Mouse (Mus musculus) c-Kit-positive CD71-negative TER-119-negative erythroid progenitor cells, embryonic 14.5 days (primary cell): ENCODE measurements around the gene Slc1a5.

Experiments
- DNase-seq: peaks from one replicate; pipeline ENCODE4 v3.0.0-alpha.2; 2013; ENCODE audit warnings: low read depth

Slc1a5 gene

DNA sequence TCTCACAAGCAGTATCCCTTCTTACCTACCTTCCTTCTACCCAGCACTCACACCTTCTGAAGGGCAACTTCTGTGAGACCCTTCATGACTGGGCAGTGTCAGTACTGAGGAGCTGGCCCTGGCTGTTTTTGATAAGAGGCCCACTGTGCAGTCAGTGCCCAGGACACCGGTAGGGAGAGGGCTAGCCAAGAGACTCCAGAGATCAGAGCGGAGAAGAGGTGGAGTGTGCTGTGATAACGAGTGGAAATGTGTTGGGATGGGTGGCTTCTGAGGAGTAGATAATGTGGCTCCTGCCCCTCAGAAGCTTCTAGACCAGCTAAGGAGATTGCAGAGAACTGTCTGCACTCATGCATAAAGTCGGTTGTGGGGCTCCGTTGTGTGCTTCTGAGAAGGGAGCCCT is 38.7 kb downstream of the Slc1a5 start:
- DNase-seq = no peak

- DNase-seq = no peak
Observed at GRCm38 (mm10) chr7:16820271-16820763, 39.2 kb downstream of the Slc1a5 start.

- DNase-seq = no peak
Observed at GRCm38 (mm10) chr7:16821091-16821490, 40.0 kb downstream of the Slc1a5 start.

DNA sequence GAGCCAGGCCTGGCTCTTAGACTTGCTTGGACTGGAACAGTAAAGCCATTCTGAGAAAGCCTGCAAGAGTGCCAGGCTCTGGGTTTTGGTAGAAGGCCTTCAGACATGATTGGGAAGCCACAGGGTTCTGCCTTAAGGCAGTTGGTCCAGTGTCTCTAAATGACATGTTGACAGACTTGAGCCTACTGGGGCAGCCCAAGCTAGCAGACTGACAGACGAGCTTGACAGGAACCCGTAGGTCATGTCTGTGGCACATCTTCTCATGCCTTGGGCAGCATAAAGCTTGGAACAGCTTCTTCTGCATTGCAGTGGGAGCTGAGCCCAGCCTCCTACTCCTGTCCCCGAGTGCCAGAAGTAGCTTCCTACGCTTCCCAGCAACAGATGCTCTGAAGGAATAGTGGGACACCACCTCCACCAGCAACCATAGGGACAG is 40.5 kb downstream of the Slc1a5 start:
- DNase-seq = no peak

DNA sequence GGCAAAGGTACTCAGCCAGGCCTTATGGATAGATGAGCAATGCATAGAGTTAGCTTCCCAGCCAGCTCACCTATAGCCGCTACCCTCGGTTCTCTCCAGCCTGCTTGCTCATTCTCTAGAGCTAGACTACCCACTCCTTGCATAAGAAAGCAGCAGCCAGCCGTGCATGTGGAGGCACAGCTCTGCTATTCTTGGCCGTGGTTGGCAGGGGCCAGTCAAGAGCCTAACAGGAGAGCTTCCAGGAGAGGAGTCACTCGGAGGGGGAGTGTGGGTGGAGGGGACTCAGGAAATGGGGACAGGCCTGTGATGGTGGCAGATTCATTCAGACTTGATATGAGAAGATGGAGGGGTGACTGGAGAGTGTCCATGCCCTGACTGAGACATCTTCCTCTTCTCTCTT is 42.6 kb downstream of the Slc1a5 start:
- no peak for DNase-seq

- no peak for DNase-seq
Observed at GRCm38 (mm10) chr7:16825785-16826184, 44.6 kb downstream of the Slc1a5 start.

DNA sequence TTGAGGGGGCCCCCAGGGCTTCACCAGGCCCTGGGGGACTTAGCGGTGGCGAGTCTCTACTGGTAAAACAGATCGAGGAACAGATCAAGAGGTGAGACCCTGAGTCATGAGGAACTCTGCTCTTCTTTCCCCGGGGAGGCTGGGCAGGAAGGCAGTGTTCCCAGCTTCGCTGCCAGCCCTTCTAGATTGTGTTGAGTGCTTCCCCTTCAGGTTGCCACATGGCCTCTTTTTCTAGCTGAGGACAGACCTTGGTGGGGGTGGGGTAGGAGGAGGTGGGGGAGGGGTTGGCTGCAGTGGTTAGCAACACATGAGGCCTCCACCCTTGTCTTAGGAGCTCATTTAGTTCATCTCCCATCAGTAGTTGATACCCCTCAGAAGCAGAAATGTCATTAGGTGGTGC is 45.4 kb downstream of the Slc1a5 start:
- DNase-seq = no peak

GRCm38 (mm10) chr7:16827274-16827673 is 46.1 kb downstream of the Slc1a5 start:
- DNase-seq = no peak

GRCm38 (mm10) chr7:16830449-16830848 is 49.3 kb downstream of the Slc1a5 start:
- DNase-seq = no peak

DNA sequence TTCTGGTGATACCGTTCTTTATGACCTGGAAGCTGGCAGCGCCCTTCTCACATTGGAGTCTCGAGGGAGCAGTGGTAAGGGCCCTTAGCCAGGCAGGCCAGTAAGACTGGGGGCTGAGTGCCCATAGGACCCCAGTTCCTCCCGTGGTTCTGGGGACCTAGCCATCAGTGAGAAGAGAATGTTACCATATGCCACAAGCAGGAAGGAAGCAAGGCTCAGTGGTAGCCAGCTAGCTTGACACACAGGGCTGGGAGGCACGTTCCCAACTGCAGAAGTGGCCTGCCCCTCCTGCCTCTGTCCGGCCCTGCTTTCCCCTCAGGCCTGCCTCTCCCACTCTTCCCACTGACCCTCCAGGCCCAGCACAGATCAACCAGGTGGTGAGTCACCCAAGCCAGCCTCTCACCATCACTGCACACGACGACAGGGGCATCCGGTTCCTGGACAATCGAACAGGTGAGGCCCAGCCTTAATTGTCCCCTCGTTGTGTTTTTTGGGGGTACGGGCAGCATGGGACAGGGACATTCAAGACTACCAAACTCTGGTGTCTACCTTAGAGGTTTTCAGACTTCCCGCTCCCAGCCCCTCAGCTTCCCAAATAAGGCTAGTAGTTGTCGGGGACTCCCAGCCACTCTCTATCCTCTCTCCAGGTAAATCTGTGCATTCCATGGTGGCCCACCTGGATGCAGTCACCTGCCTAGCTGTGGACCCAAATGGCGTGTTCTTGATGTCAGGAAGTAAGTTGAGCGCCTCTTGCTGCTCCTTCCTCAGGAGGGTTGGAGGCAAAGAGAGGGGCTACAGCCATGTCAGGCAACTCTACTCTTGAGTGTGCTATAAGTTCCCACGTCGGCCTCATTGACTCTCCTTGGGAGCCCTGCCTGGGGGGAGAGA is 57.0 kb downstream of the Slc1a5 start:
- DNase-seq = no peak

DNA sequence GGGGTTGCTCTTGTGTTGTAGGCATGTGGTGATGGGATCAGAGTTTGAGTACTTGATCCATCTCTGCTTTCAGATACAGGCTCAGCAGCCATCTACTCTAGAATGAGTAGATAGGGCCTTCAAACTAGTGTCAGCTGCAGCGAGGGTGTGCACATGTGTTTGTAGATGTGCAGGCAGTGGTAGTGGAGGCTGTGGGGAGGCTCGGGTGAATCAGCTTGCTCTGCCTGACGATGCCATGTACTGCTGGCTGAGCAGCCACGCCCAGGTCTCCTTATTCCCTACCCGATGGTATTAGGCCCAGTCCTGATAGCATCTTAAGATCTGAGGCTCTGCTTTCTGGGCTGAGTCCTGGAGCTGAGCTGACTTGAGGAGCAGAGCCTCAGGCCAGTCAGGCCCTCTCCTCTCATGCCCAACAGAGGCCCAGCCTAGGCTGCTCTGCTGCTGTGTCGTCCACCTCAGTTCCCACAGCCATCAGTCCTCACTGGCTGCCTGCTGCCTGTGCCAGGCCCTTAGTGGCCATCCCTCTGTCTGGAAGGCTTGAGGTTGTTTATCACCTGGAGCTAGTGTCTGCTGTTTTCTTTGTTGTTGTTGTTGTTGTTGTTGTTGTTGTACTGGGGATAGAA is 57.8 kb downstream of the Slc1a5 start:
- DNase-seq = no peak

DNA sequence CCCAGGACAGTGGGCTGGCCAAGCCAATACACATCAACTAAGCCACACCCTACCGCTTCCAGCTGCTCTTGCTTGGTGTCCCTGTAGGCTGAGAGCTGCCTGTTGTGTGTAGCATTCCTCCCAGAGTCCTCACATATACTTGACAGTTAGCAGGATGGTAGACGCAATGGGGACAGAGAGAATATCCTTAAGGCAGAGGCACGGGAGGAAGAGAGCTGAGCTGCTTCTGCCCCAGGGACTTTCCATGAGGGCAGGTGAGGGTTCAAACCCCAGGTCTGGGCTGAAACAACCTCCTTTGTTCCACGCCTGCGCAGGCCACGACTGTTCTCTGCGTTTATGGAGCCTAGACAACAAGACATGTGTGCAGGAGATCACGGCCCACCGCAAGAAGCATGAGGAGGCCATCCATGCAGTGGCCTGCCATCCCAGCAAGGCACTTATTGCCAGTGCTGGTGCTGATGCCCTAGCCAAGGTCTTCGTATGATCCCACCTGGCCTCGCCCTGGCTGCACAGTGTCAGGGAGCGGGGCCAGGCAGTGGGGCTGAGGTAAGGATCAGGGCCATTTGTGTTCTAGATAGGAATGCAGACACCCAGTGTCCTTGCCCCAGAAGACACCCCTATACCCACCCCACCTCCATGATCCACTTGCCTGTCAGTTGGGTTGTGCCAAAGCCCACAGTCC is 58.4 kb downstream of the Slc1a5 start:
- DNase-seq = no peak

DNA sequence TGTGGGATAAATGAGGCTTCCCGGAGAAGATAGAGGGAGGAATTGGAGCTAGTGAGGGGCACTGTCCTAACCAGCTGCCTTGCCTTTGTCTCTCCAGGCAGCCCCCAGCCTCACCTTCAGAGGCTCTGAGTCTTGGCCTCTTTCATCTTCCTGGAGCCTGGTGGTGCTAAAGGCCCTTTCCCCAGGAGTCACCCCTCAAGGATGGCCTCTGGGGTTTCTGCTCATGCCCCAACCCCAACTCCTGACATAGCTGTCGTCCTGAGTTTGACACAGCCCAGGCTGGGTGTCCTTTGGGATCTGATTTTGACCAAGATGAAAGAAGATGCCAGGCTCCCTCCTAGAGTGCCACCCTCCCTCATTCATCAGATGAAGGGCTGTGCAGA is 59.0 kb downstream of the Slc1a5 start:
- DNase-seq = no peak

DNA sequence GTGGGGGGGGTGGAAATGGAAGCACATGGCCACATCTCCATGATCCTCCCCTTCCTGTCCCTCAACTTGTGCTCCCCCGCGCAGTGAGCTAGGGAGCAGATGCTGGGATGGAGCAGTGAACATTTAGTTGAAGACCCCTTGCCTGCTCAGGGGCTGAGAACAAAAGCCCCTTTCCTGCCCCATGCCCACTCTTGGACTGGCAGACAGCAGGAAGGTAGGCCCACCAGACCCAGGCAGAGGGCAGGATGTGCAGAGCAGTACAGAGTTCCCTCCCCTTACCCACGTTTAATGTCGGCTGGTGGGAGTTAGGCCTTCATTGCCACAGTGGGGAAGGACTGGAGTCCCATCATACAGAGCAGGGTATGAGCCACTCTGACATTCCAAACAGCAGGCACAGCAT is 59.9 kb downstream of the Slc1a5 start:
- DNase-seq = no peak

DNA sequence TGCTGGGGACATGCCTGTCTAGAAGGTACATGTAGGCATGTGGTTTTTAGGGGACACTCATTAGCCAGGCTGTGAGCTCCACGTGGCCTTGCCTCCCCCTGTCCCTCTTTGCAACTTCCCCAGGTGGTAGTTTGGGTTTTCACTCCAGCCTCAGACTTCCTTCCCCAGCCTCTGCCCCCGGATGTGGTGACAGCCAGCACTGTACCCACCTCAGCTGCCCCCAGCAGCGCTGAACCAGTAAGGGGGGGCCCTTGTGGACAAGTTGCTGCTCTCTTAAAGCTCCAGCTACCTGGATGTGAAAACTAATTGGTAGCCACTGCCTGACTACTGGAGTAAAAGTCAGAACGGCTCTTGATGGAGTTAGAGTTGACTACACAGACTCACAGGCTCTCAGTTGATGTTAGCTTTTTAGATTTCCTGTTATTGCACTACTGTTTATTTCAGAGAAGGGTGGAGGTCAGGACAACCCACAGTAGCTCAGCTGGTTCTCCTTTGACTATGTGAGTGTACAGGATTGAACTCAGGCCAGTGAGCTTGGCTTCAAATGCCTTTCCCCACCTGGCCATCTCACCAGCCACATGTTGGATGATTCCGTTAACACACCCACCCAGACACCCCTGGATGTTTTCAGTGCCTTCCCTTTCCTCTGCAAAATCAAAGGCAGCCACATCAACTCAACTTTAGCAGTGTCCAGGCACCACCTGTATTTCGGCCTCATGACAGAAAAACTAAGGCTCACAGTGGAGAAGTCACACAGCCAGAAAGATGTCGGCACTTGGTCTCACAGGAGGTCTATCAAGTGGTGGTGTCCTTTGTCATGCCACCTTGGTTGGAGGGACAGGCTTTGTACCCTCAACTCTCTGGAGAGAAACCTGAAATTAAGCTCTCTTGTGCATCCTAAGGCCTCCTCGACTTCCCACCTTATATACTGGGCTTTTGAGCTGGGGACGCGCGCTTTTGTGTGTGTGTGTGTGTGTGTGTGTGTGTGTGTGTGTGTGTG is 60.7 kb downstream of the Slc1a5 start:
- DNase-seq = no peak

- peak; percentile 70 for DNase-seq
Observed at GRCm38 (mm10) chr7:16842645-16843063, 61.5 kb downstream of the Slc1a5 start, which contains the start of gene Prkd2. Gene Prkd2, plus strand, starts transcription at chr7:16842902.

DNA sequence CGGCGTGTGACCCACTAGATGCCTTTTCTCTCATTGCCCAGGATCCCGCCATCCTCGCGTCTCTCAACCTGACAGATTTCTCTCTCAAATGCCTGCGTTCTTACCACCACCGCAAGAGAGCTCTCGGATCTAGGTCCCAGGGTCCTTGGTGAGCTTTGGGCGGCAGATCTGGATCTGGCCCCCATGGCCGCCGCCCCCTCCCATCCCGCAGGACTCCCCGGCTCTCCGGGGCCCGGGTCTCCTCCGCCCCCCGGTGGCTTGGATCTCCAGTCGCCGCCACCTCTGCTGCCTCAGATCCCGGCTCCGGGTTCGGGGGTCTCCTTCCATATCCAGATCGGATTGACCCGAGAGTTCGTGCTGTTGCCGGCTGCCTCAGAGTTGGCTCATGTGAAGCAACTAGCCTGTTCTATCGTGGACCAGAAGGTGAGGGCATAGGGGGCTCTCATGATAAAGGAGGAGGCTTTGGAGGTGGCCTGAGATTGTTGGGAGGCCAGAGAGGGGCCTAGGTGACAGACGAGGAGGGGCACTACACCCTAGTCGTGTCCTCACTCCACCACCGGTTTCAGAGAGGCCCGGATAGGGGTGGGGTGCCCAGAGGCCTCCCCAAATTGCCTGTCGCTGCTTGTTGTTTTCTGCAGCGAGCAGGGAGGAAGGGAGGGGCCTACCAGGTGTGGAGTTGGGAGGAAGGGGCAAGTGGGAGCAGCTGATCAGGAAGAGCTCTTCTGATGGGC is 62.5 kb downstream of the Slc1a5 start:
- no peak for DNase-seq

- DNase-seq = no peak
Observed at GRCm38 (mm10) chr7:16844696-16845071, 63.5 kb downstream of the Slc1a5 start.

DNA sequence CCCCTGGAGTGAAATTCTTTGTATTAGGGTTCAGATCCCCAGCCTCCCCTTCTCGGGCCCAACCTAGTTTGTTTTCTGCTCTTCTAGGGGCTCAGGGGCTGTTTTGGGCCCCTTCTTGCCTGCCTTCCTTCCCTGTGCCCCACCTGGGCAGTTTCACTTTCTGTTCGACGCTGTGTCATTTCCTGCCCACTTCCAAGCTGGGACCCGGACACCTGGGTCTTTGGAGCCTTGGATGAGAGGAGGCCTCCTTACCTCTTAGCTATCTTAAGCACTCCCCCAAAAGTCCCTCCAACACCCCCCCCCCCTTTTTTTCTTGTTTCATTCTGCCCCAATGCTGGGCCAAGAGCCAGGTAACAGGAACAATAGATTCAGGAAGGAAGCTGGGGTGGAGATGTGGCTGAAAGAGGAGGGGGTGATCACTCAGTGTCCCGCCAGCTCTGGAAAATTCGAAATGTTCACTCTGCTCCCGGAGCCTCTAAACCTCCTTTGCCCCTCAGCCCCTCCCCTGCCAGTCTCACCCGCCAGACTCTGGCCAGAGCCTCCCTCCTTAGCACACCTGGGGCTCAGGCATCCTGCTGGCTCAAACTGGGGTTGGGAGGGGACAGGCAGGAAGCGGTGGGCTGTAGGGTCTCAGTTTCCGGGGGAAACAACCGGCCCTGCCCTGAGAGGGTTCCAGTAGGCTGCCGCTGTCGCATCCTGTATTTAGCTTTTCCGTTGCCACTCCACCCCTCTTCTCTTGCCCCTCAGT is 64.1 kb downstream of the Slc1a5 start:
- DNase-seq = no peak

- DNase-seq = no peak
Observed at GRCm38 (mm10) chr7:16845820-16846167, 64.7 kb downstream of the Slc1a5 start.
